Mouse (Mus musculus): Measurements from ENCODE around the gene Ctnnb1.

Gene Ctnnb1

DNA sequence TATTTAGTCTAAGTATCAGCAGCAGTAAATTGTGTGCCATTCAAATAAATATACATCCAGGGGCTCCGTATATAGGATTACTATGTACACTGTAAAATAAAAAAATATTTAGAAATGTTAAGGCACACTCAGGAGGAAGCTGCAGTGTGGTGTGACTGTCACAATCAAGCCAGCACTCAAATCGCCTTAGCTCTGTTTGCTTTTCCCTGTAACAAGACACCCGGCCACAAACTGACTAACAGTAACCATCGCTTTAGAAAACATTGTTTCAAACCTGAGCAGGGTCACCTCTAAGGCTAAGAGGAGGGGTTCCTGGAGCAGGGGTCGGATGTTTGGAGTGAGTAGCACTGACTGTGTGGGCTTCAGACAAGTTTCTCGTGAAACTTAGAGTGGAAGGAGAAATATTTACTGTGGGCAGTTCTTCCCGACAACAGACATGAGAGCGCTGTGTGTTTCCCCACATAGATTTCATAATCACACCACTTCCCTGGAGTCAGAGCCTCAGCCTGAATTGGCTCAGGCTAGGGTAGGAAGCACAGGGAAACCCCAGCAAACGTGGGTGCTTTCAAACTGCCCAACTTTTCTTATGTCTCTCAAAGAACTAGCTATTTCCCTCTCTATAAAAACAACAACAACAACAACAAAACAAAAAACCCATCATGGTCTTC is 1.9 kb upstream of the Ctnnb1 start:
- no peak for DNase-seq (ENCODE audit: low spot score in 2 of 2)

- DNase-seq (ENCODE audit: low spot score in 2 of 2) = no peak
These were observed 1.0 kb downstream of the Ctnnb1 start for GRCm38 (mm10) chr9:120930021-120930420.

GRCm38 (mm10) chr9:120930811-120931210 is 1.8 kb downstream of the Ctnnb1 start:
- no peak for DNase-seq (ENCODE audit: low spot score in 2 of 2)

- peak in 1 of 2 experiments; percentile 18 for DNase-seq (ENCODE audit: low spot score in 2 of 2)
These were observed 3.4 kb downstream of the Ctnnb1 start for GRCm38 (mm10) chr9:120932371-120932770.

DNA sequence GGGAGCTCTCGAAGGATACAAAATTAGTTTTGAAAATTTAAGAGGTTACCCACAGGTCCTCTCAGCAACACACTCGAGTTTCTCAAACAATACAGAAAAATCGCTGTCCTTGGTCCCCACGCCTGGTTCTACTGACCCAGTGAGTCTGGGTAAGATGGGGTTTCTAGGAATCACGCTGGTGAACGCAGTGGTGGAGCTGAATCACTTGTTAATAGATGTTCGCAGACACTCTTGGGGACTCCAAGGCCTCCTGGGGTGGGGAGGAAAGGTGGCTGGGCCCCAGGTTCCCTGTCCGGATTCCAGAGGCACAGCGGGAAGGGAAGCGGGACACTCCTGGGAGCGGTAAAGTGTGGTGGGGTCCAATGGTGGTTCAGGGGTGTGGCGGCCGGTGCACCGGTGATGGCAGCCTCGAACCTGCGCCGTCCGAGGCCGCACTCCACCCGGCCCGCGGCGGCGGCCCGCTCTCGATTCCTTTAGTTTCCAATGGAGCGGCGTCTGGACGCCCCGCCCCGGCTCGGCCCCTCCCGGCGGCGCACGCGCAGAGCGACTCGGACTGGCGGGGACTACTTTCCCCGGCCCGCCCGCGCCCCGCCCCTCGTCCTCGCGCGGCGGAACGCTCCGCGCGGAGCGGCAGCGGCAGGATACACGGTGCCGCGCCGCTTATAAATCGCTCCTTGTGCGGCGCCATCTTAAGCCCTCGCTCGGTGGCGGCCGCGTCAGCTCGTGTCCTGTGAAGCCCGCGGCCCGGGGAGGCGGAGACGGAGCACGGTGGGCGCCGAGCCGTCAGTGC is 4.0 kb downstream of the Ctnnb1 start:
- peak; percentile 77 to 95 for DNase-seq (ENCODE audit: low spot score in 2 of 2)

GRCm38 (mm10) chr9:120933587-120933885 is 4.5 kb downstream of the Ctnnb1 start:
- no peak for DNase-seq (ENCODE audit: low spot score in 2 of 2)

DNA sequence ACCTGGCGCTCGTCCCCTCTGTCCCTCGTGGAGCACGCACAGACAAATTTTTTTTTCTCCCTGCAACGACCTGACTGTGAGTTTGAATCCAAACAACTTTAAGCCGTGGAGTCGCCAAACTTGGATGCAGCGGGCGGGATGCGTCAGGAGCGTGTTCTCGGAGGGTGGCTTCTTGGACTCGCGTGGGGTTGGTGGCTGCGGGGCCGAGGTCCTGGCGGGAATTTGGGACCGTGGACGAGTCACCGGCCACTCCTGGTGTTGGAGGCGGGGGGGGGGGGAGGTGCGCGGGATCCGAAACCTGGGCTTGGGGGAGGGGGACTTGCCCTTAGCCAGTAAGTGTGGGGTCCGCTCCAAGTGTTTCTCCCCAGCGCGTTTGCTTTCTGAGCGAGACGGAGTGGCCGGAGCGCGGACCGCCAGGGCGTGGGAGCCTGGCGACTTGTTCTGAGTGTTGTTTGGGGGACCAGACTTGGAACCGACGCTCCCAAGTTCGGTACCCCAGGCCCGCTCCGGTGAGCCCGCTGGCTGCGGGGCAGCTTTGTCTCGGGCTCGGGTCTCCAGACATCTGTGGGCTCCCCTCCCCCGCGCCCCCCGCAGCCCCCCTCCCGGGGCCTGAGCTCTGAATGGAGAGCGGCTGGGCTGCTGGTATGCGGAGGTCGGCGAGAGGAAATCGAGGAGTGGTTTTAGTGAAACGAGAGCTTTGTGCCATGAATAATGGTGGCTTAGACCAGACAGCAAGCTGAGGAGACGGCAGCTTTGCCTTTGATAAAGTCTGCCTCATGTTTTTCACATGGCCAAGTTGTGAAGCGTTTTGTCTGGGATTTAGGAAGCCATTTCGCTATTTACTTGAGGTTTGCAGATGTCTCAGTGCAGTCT is 5.1 kb downstream of the Ctnnb1 start:
- peak in 1 of 2 experiments; percentile 33 for DNase-seq (ENCODE audit: low spot score in 2 of 2)

DNA sequence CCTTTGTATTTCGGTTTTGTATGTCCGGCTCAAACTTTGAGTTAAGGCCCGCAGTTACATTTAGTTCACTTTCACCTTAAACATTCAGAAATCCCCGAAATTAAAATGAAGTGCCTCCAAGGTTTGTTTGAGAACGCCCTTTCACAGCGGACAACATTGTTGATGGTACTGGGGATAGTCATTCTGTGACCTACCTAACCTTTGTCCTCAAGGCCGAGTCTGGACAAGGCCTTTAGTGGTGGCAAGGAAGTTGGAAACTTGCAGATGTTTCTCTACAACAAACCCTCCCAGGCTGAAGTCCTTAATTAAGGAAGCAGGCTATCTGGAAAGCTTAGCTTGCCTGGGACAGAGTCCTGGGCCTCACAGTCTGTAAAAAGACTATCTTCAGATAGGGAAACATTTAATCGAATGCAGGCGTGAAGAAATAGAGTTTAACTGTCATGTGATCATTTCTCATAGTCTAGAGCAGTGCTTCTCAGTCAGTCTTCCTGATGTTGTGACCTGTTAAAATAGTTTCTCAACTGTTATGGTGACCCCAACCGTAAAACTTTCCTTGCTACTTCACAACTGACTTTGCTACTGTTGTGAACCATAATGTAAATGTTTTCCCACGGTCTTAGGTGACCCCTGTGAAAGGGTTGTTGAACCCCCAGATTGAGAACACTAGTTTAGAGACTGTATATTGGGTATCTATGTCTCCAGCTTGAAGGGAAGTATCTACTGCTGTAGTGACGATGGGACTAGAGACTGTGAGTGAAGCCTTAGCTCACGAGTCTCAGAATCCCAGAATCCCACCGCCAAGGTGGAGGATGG is 6.0 kb downstream of the Ctnnb1 start:
- no peak for DNase-seq (ENCODE audit: low spot score in 2 of 2)

DNA sequence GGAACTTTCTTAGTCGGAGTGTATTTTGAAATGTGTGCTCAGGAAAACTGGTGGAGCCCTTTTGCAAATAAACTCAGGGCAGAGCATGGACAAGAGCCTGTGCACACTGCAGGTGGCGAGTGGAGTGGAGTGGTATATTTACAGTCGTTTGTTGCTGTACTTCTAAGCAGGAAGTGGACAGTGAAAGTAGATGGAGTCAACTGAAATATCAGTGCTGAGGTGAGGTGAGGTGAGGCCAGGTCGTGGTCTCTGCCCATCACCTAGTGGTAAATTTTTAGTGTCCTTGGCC is 6.6 kb downstream of the Ctnnb1 start:
- DNase-seq (ENCODE audit: low spot score in 2 of 2) = no peak

DNA sequence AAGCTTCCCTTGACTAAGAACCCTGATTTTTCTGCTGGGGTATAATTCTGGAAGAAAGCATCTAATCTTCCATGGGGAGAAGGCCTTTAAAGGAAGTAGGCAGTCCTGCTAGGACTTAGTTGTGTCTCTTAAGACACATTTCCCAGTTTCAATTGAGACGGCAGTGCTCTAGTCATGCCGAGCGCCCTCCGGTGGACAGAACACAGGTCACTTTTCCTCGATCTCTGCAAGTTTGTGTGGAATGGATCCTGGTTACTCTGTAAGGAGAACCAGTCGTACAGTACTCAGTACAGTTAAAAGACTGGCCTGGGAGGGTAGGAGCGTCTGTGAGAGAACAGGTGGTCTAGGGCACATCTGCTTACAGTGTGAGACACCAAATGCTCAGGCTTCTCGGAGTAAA is 7.3 kb downstream of the Ctnnb1 start:
- DNase-seq (ENCODE audit: low spot score in 2 of 2) = peak in 1 of 2 experiments; percentile 79

DNA sequence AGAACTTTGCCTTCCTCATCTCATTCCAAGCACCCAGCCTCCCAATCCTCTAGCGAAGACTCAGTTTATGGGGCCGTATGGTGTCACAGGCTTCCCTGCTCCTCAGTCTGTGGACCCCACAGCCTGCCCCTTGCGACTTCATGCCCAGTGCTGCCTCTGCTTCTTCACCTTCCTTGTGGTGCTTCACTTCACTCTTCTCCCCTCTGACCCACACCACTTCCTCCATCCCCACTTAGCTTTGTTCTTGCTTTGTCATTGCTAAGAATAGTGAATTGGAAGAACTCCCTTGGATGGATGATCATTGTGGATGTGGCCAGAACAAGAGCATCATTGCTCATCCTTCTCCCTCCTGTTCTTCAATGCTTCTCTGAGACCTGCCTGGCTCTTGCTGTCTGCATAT is 11.8 kb downstream of the Ctnnb1 start:
- no peak for DNase-seq (ENCODE audit: low spot score in 2 of 2)

GRCm38 (mm10) chr9:120943757-120944156 is 14.7 kb downstream of the Ctnnb1 start:
- no peak for DNase-seq (ENCODE audit: low spot score in 2 of 2)

DNA sequence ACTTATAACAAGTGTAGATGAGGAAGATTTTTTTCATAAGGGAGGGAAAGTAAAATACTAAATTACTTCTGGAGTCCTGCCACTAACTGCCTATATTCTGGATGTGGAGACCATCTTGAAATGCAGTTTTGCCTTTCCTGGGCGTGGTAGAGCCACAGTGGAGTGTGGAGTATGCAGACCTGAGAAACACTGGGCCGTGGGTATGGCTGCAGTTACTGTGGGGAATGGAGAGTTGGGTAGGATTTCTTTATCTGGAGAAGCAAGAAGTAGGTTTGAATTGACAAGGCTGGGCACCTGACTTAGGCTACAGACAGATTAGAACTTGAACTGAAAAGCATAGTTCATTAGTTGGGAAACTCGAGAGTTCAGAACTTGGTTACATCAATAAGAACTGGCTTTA is 15.2 kb downstream of the Ctnnb1 start:
- no peak for DNase-seq (ENCODE audit: low spot score in 2 of 2)

GRCm38 (mm10) chr9:120946131-120946530 is 17.1 kb downstream of the Ctnnb1 start:
- no peak for DNase-seq (ENCODE audit: low spot score in 2 of 2)

DNA sequence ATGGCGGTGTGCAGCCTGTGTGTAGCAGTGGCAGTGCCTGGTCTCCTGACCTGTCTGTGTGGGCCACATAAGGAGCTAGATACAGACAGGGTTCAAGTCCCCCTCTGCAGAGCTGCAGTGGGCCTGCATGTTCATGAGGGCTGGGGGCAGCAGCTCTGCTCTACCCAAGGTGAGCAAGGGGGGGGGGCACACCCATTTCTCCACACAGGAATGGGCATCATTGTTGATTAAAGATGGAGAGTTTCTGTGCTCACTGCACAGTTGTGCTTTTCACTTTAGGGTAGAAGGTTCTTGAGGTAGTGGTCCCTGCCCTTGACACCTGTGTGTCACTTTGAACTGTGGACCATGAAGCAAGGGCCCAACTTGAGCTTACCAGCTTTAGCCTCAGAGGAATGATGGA is 19.8 kb downstream of the Ctnnb1 start:
- no peak for DNase-seq (ENCODE audit: low spot score in 2 of 2)

DNA sequence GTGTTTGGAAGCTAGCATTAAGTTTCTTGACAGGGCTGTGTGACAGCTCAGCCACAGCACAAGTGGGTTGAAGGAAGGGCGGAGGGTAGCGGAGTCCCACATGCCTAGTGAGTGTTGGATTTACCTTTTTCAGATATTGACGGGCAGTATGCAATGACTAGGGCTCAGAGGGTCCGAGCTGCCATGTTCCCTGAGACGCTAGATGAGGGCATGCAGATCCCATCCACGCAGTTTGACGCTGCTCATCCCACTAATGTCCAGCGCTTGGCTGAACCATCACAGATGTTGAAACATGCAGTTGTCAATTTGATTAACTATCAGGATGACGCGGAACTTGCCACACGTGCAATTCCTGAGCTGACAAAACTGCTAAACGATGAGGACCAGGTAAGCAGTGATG is 21.7 kb downstream of the Ctnnb1 start:
- no peak for DNase-seq (ENCODE audit: low spot score in 2 of 2)

DNA sequence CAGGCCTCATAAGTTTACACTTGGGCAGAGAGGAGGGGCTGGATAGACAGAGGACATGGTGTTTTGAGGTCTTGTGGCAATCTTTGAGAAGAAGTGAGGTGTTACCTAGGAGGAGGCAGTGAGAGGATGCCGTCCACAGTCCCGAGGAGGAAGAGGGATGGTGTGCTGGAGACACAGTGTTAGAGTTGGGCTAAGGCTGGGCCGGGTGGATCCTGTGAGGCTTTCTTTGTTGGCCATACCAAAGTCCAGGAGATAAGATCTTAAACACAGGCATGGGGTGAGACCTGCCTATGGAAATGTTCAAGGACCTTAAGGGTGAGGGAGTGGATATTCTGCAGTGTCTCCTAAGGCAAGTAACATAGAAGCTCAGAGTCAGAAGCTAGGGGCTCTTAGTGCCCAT is 22.9 kb downstream of the Ctnnb1 start:
- DNase-seq (ENCODE audit: low spot score in 2 of 2) = no peak

GRCm38 (mm10) chr9:120958051-120958450 is 29.0 kb downstream of the Ctnnb1 start:
- DNase-seq (ENCODE audit: low spot score in 2 of 2) = no peak

GRCm38 (mm10) chr9:120958560-120958959 is 29.5 kb downstream of the Ctnnb1 start:
- DNase-seq (ENCODE audit: low spot score in 2 of 2) = no peak

GRCm38 (mm10) chr9:120959225-120959624 is 30.2 kb downstream of the Ctnnb1 start:
- no peak for DNase-seq (ENCODE audit: low spot score in 2 of 2)

- no peak for DNase-seq (ENCODE audit: low spot score in 2 of 2)
These were observed 31.6 kb downstream of the Ctnnb1 start for GRCm38 (mm10) chr9:120960611-120961010.

DNA sequence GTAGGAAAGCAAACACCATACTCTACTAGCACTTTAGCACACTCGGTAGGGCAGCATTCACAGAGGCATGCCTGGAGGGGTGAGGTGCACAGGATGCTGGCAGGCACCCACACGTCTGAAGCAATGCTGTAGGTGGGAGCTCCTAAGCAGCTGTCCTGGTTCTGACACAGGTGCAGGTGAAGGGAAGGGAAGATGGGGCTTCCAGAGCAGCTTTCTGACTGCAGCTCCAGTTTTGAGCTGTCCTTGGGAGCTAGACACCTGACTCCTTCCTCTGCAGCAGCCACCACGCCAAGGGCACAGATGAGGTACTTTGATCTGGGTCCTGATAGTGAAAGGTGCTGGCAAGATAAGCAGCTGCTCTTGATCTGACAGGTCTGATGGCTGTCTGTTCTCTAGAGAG is 32.5 kb downstream of the Ctnnb1 start:
- DNase-seq (ENCODE audit: low spot score in 2 of 2) = peak in 1 of 2 experiments; percentile 36

Data from left cerebral cortex, adult 9 months (tissue).